Mouse (Mus musculus) G1E-ER4 (cell line): ENCODE results near the gene Ttf2. TPM values are rescaled to one million over a fixed set of nuclear protein-coding genes. Genes with fewer than 3 reads are reported as not detected.

Experiments
- GATA1 ChIP-seq: IDR thresholded peaks from one replicate; pipeline ENCODE4 v1.8.0; 2012; ENCODE audit warnings: low read length, inconsistent platforms
- polyA plus RNA-seq: library from polyadenylated mRNA; stranded (reverse); fragments of >175 nt; gene quantifications from 2 replicates; pipeline ENCODE4 v1.2.3, GENCODE M21; 2012

The Ttf2 gene
- polyA plus RNA-seq, 1 experiment, result 8.8 TPM

- no peak for TF ChIP-seq GATA1
Measured at GRCm38 (mm10) chr3:100997785-100998570, 28.5 kb upstream of the Ttf2 start.

GRCm38 (mm10) chr3:100994252-100994651 lies 24.8 kb upstream of the Ttf2 start:
- no peak for TF ChIP-seq GATA1

- TF ChIP-seq GATA1, result no peak
Measured at GRCm38 (mm10) chr3:100993718-100994117, 24.3 kb upstream of the Ttf2 start.

- TF ChIP-seq GATA1, result no peak
Measured at GRCm38 (mm10) chr3:100993158-100993557, 23.7 kb upstream of the Ttf2 start.

GRCm38 (mm10) chr3:100990231-100990630 lies 20.8 kb upstream of the Ttf2 start:
- no peak for TF ChIP-seq GATA1

- no peak for TF ChIP-seq GATA1
Measured at GRCm38 (mm10) chr3:100989417-100989816, 20.0 kb upstream of the Ttf2 start.

GRCm38 (mm10) chr3:100979290-100979689 lies 9.8 kb upstream of the Ttf2 start:
- no peak for TF ChIP-seq GATA1

GRCm38 (mm10) chr3:100973906-100974305 lies 4.4 kb upstream of the Ttf2 start:
- TF ChIP-seq GATA1, result no peak

GRCm38 (mm10) chr3:100963849-100964542 lies 5.5 kb downstream of the Ttf2 start:
- no peak for TF ChIP-seq GATA1

- no peak for TF ChIP-seq GATA1
Measured at GRCm38 (mm10) chr3:100961501-100961900, 8.0 kb downstream of the Ttf2 start.

GRCm38 (mm10) chr3:100961007-100961406 lies 8.5 kb downstream of the Ttf2 start:
- no peak for TF ChIP-seq GATA1

- TF ChIP-seq GATA1, result no peak
Measured at GRCm38 (mm10) chr3:100954616-100955015, 14.8 kb downstream of the Ttf2 start.

GRCm38 (mm10) chr3:100951531-100951930 lies 17.9 kb downstream of the Ttf2 start:
- no peak for TF ChIP-seq GATA1

GRCm38 (mm10) chr3:100947286-100947685 lies 22.2 kb downstream of the Ttf2 start:
- no peak for TF ChIP-seq GATA1

GRCm38 (mm10) chr3:100940496-100941037 lies 28.9 kb downstream of the Ttf2 start:
- TF ChIP-seq GATA1, result no peak

GRCm38 (mm10) chr3:100938211-100938610 lies 31.3 kb downstream of the Ttf2 start:
- no peak for TF ChIP-seq GATA1

GRCm38 (mm10) chr3:100936201-100936600 lies 33.3 kb downstream of the Ttf2 start:
- TF ChIP-seq GATA1, result no peak

GRCm38 (mm10) chr3:100935521-100935920 lies 33.9 kb downstream of the Ttf2 start:
- no peak for TF ChIP-seq GATA1
